Mouse (Mus musculus): ENCODE data around the gene Tfap2a. TPM values are rescaled to one million over a fixed set of nuclear protein-coding genes. Genes with fewer than 3 reads are reported as not detected.

Gene Tfap2a
- polyA plus RNA-seq, 1 experiment from 2014 or later, result 3.4 TPM

GRCm38 (mm10) chr13:40708271-40708670 lies 29.9 kb downstream of the Tfap2a start:
- H3K27ac ChIP-seq (replicated peaks), result no peak overlapping the region
- H3K4me1 ChIP-seq (replicated peaks; ENCODE audit: control insufficient read depth, insufficient read depth), result no peaks in the 10 kb centered on the region
- ATAC-seq (ENCODE audit: low FRiP score, low TSS enrichment) (no peak), DNase-seq (ENCODE audit: low spot score) (no peak)
- no peak for TF ChIP-seq EP300 (optimal IDR thresholded peaks at IDR 0.05)
- TF ChIP-seq CTCF (IDR thresholded peaks at IDR 0.05; ENCODE audit: low read depth), result no peak
- WGBS, result 13% methylated on average over 5 of the region's 5 CpGs
- no peak overlapping the region for H3K4me3 ChIP-seq (ENCODE audit: low read depth, low read length)
- no peaks in the 10 kb centered on the region for H3K36me3 ChIP-seq (ENCODE audit: control insufficient read depth, insufficient read depth, low read length)
- H3K4me2 ChIP-seq (replicated peaks; ENCODE audit: low read depth), result no peak overlapping the region
- H3K9me3 ChIP-seq (ENCODE audit: control insufficient read depth, low read length), result no peaks in the 10 kb centered on the region
- no peak overlapping the region for H3K9ac ChIP-seq (ENCODE audit: low read length)
- H3K27me3 ChIP-seq (ENCODE audit: control insufficient read depth, insufficient read depth, low read length), result peaks cover 36% of the 10 kb centered on the region; the same call in 1 of the 2 replicates

- Histone ChIP-seq H3K27me3 (ENCODE audit: control insufficient read depth, insufficient read depth, low read length) (peaks cover 39% of the 10 kb centered on the region; the same call in 1 of the 2 replicates), H3K36me3 (ENCODE audit: control insufficient read depth, insufficient read depth, low read length) (no peaks in the 10 kb centered on the region), H3K9me3 (ENCODE audit: control insufficient read depth, low read length) (no peaks in the 10 kb centered on the region), H3K4me3 (ENCODE audit: low read depth, low read length) (no peak overlapping the region), H3K9ac (ENCODE audit: low read length) (no peak overlapping the region), H3K4me2 (replicated peaks; ENCODE audit: low read depth) (no peak overlapping the region), H3K27ac (replicated peaks) (no peak overlapping the region), H3K4me1 (replicated peaks; ENCODE audit: control insufficient read depth, insufficient read depth) (no peaks in the 10 kb centered on the region)
- no peak for ATAC-seq (ENCODE audit: low FRiP score, low TSS enrichment)
- WGBS, result 16% methylated on average over 3 of the region's 3 CpGs
- DNase-seq (ENCODE audit: low spot score), result no peak
- TF ChIP-seq CTCF (IDR thresholded peaks at IDR 0.05; ENCODE audit: low read depth) (no peak), EP300 (optimal IDR thresholded peaks at IDR 0.05) (no peak)
These were observed 30.5 kb downstream of the Tfap2a start for GRCm38 (mm10) chr13:40707646-40708045.

DNA sequence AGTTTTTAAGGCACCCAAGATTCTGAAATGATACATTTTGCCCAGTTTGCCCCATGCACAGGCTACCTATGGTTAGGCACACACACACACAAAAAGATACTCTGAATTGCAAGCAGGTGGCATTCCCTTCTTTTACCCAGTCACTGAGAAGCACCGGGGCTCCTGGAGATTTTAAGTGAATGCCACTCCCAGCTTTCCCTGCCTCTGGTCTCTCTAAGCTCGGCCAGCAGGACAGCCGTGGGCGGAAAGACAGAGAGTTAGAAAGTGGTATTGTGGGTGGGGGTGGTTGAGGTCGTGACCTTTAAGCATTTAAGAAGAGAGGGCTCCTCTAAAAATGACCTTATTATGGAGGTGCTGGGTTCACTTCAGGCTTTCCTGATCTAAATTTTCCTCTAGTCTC lies 31.6 kb downstream of the Tfap2a start:
- H3K9ac ChIP-seq (ENCODE audit: low read length), result no peak overlapping the region
- H3K4me1 ChIP-seq (replicated peaks; ENCODE audit: control insufficient read depth, insufficient read depth), result no peaks in the 10 kb centered on the region
- H3K27ac ChIP-seq (replicated peaks), result no peak overlapping the region
- H3K9me3 ChIP-seq (ENCODE audit: control insufficient read depth, low read length), result no peaks in the 10 kb centered on the region
- WGBS, result 17% methylated on average over 5 of the region's 5 CpGs
- H3K4me2 ChIP-seq (replicated peaks; ENCODE audit: low read depth), result no peak overlapping the region
- peaks cover 37% of the 10 kb centered on the region; the same call in 1 of the 2 replicates for H3K27me3 ChIP-seq (ENCODE audit: control insufficient read depth, insufficient read depth, low read length)
- H3K36me3 ChIP-seq (ENCODE audit: control insufficient read depth, insufficient read depth, low read length), result no peaks in the 10 kb centered on the region
- ATAC-seq (ENCODE audit: low FRiP score, low TSS enrichment) (no peak), DNase-seq (ENCODE audit: low spot score) (no peak)
- TF ChIP-seq CTCF (IDR thresholded peaks at IDR 0.05; ENCODE audit: low read depth), result no peak
- TF ChIP-seq EP300 (optimal IDR thresholded peaks at IDR 0.05), result no peak
- H3K4me3 ChIP-seq (ENCODE audit: low read depth, low read length), result no peak overlapping the region

GRCm38 (mm10) chr13:40705821-40706425 lies 32.3 kb downstream of the Tfap2a start:
- ATAC-seq (ENCODE audit: low FRiP score, low TSS enrichment), result no peak
- TF ChIP-seq EP300 (optimal IDR thresholded peaks at IDR 0.05) (no peak), CTCF (IDR thresholded peaks at IDR 0.05; ENCODE audit: low read depth) (no peak)
- Histone ChIP-seq H3K9me3 (ENCODE audit: control insufficient read depth, low read length) (no peaks in the 10 kb centered on the region), H3K4me2 (replicated peaks; ENCODE audit: low read depth) (no peak overlapping the region), H3K4me3 (ENCODE audit: low read depth, low read length) (no peak overlapping the region), H3K4me1 (replicated peaks; ENCODE audit: control insufficient read depth, insufficient read depth) (no peaks in the 10 kb centered on the region), H3K36me3 (ENCODE audit: control insufficient read depth, insufficient read depth, low read length) (no peaks in the 10 kb centered on the region), H3K27ac (replicated peaks) (no peak overlapping the region), H3K9ac (ENCODE audit: low read length) (no peak overlapping the region), H3K27me3 (ENCODE audit: control insufficient read depth, insufficient read depth, low read length) (peaks cover 39% of the 10 kb centered on the region; the same call in 1 of the 2 replicates)
- 15% methylated on average over 4 of the region's 4 CpGs for WGBS
- no peak for DNase-seq (ENCODE audit: low spot score)

DNA sequence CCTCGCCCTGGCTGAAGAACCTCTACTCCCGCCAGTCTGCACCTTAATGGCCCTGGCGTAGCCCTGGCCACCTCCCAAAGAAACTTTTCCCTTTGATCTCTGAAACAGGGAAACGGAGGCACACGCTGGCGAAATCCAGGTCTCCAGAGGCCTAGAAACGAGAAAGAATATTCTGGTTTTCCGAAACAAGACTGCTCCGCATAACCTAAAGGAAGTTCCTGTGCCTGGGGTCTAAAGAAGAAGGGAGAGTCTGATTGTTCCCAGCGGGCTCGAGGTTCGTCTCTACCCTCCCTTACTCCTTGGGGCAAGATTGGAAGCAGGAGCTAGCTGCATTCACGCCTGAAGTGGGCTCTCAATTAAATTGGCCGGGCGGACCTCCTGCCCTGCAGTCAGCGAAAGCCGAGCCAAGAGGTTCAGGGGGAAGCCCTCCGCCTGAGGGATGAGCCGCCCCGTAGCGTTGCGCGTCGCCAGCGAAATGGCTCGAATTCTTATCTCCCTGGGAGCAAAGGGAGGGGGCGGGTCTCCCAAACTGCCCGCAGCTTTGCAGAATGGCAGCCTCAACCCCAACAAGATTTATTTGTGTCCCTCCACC lies 33.2 kb downstream of the Tfap2a start:
- peaks cover 39% of the 10 kb centered on the region; the same call in 1 of the 2 replicates for H3K27me3 ChIP-seq (ENCODE audit: control insufficient read depth, insufficient read depth, low read length)
- H3K4me3 ChIP-seq (ENCODE audit: low read depth, low read length), result 0 out of 2 replicates have a peak overlapping the region, but pooled peaks have one; percentile 14
- DNase-seq (ENCODE audit: low spot score) (no peak), ATAC-seq (ENCODE audit: low FRiP score, low TSS enrichment) (no peak)
- H3K4me2 ChIP-seq (replicated peaks; ENCODE audit: low read depth), result no peak overlapping the region
- no peaks in the 10 kb centered on the region for H3K4me1 ChIP-seq (replicated peaks; ENCODE audit: control insufficient read depth, insufficient read depth)
- H3K27ac ChIP-seq (replicated peaks), result no peak overlapping the region
- WGBS, result 1% methylated on average over 28 of the region's 28 CpGs
- H3K36me3 ChIP-seq (ENCODE audit: control insufficient read depth, insufficient read depth, low read length), result no peaks in the 10 kb centered on the region
- TF ChIP-seq EP300 (optimal IDR thresholded peaks at IDR 0.05) (no peak), CTCF (IDR thresholded peaks at IDR 0.05; ENCODE audit: low read depth) (no peak)
- no peaks in the 10 kb centered on the region for H3K9me3 ChIP-seq (ENCODE audit: control insufficient read depth, low read length)
- no peak overlapping the region for H3K9ac ChIP-seq (ENCODE audit: low read length)

DNA sequence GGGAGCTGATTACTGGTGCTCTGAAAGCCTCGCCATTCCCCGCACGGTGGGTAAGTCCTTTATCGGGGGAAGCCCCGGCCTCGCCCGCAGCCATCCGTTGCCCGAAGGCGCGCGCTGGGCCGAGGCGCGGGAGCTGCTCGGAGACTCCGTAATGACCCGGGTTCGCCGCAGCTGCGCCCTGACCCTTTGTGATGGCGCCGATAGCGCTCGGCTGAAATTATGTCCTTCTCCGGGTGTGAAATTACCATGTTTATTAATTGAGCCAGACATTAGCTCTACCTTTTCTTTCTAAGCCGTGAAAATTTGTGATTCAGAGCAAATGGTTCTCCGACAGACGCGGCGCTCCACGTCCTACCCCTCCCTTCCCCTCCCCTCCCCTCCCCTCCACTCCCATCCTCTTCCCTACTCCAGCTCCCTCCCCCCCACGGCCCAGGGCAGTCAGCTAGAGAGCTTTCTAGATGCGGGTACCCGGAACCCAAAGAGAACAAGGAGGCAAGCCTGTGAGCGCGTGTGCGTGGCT lies 34.1 kb downstream of the Tfap2a start:
- 2% methylated on average over 38 of the region's 38 CpGs for WGBS
- Histone ChIP-seq H3K27me3 (ENCODE audit: control insufficient read depth, insufficient read depth, low read length) (peaks cover 35% of the 10 kb centered on the region; the same call in 1 of the 2 replicates), H3K9ac (ENCODE audit: low read length) (no peak overlapping the region), H3K4me1 (replicated peaks; ENCODE audit: control insufficient read depth, insufficient read depth) (no peaks in the 10 kb centered on the region), H3K4me2 (replicated peaks; ENCODE audit: low read depth) (0 out of 2 replicates have a peak overlapping the region, but pooled peaks have one; percentile 6), H3K27ac (replicated peaks) (no peak overlapping the region), H3K36me3 (ENCODE audit: control insufficient read depth, insufficient read depth, low read length) (no peaks in the 10 kb centered on the region), H3K4me3 (ENCODE audit: low read depth, low read length) (peak overlapping the region; percentile 14), H3K9me3 (ENCODE audit: control insufficient read depth, low read length) (no peaks in the 10 kb centered on the region)
- no peak for ATAC-seq (ENCODE audit: low FRiP score, low TSS enrichment)
- no peak for DNase-seq (ENCODE audit: low spot score)
- TF ChIP-seq EP300 (optimal IDR thresholded peaks at IDR 0.05), result no peak
- TF ChIP-seq CTCF (IDR thresholded peaks at IDR 0.05; ENCODE audit: low read depth), result no peak

All from stomach, postnatal 0 days (tissue).